Mouse (Mus musculus): Measurements from ENCODE around the gene Bach1.

DNA sequence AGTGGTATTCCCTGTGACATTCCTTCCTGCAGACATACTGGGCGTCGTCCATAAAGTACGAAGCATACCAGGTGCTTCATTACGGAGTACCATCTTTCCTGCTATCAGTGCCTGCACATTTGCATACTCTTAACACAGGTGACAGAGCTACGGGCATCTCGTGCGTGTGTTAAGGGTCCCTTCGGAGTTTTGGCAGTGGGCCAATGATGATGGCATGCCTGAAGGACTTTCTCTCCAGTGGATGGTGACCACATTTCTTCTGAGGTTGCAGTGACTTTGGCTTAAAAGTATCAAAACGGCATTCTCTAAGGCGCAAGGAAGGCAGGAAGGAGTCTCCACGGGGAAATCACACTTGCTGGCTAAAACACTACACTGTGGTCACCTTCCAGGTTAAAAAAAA lies 37.4 kb downstream of the Bach1 start:
- TF ChIP-seq CTCF (IDR thresholded peaks at IDR 0.05; ENCODE audit: extremely low read depth, insufficient read length, insufficient replicate concordance, low read depth, low read length), result no peak
- no peak for TF ChIP-seq POLR2A (IDR thresholded peaks at IDR 0.05; ENCODE audit: low read depth, low read length)
